Mouse (Mus musculus) neural tube, embryonic 15.5 days (tissue): Measurements from ENCODE around the gene Upk3a. TPM values are rescaled to one million over a fixed set of nuclear protein-coding genes. Genes with fewer than 3 reads are reported as not detected.

ENCODE experiments used
- ATAC-seq: fragments of 200-750 bp; cut with Nextera tagmentation; 2 replicates; pipeline ENCODE4 v1.8.0; 2017; ENCODE audit warnings: mild to moderate bottlenecking, moderate TSS enrichment, moderate library complexity; ENCODE audit not compliant: low FRiP score
- H3K27ac ChIP-seq: fragments of 300-500 bp; sonication (generic); replicated peaks from 2 replicates; pipeline ENCODE4 v1.5.1; 2015; ENCODE audit warnings: mild to moderate bottlenecking, inconsistent platforms
- H3K27me3 ChIP-seq: fragments of 300-500 bp; sonication (generic); replicated peaks from 2 replicates; pipeline ENCODE4 v1.6.1; 2015; ENCODE audit warnings: inconsistent platforms
- H3K36me3 ChIP-seq: fragments of 300-500 bp; sonication (generic); 2 replicates; pipeline ENCODE4 v1.6.1; 2015; ENCODE audit warnings: inconsistent platforms
- H3K4me1 ChIP-seq: fragments of 300-500 bp; sonication (generic); 2 replicates; pipeline ENCODE4 v1.6.1; 2015; ENCODE audit warnings: inconsistent platforms
- H3K4me2 ChIP-seq: fragments of 300-500 bp; sonication (generic); 2 replicates; pipeline ENCODE4 v1.6.1; 2015; ENCODE audit warnings: inconsistent platforms, mild to moderate bottlenecking, moderate library complexity
- H3K4me3 ChIP-seq: fragments of 300-500 bp; sonication (generic); replicated peaks from 2 replicates; pipeline ENCODE4 v1.5.1; 2015; ENCODE audit warnings: mild to moderate bottlenecking, inconsistent platforms
- H3K9ac ChIP-seq: fragments of 300-500 bp; sonication (generic); replicated peaks from 2 replicates; pipeline ENCODE4 v1.6.1; 2015; ENCODE audit warnings: mild to moderate bottlenecking, inconsistent platforms
- H3K9me3 ChIP-seq: fragments of 300-500 bp; sonication (generic); replicated peaks from 2 replicates; pipeline ENCODE4 v1.6.1; 2016; ENCODE audit warnings: inconsistent platforms
- WGBS: fragments of 180-500 bp; shearing (Covaris S2); methylation state at CpG from one replicate; pipeline ENCODE4 v1.1.7; 2015; ENCODE audit warnings: mixed read lengths; 5-methylcytosine and 5-hydroxymethylcytosine counted together
- polyA plus RNA-seq: library from polyadenylated mRNA; unstranded; fragments of >200 nt; fragmentation: Nextera tagmentation; extraction: Ambion mirVana; gene quantifications from 2 replicates; pipeline ENCODE4 v1.2.1, GENCODE M21; 2015

Gene Upk3a
- polyA plus RNA-seq, 1 experiment from 2014 or later: 0.74 TPM

DNA sequence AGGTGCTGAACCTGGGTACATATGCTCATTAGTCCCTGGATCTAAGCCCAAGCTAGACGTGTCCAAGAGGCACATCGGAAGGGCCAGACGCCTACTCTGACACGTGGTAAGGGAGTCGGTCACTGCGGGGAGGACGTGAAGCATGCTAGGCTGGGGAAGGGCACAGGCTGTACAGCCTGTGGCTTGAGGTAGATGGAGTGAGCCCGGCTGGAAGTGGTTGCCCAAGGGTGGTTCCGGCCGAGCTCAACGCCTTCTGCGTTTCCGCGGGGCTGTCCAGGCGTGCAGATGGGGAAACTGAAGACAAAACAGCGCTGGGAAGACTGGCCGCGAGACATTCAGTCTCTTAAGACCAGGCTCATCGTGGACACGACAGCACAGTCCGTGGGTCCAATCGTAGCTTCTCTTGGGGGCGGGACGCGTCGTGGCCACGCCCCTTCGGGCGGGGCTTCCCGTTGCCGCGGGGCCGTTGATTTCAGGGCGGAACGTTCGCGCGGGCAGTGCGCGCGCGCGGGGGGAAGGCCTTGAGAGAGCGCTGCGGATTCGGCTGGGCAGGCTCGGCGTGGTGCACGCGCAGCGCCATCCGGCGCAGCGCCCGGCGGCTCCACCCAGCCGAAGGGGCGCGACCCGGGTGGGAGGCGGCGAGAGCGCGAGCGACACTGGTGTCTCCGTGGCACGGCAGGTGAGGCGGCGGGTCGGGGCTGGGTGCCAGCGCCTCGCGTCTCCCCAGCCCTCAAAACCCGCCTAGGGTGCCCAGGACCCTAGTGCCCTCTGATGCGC is 19.8 kb downstream of the Upk3a start:
- no peaks in the 10 kb centered on the region for H3K9me3 ChIP-seq
- peak overlapping the region; percentile 79 for H3K4me3 ChIP-seq
- H3K4me1 ChIP-seq: peaks cover 42% of the 10 kb centered on the region
- peak overlapping the region; percentile 90 for H3K4me2 ChIP-seq
- no peaks in the 10 kb centered on the region; the same call in 1 of the 2 replicates for H3K27me3 ChIP-seq
- under 1% methylated on average over 56 of the region's 75 CpGs for WGBS
- peak overlapping the region; percentile 78 for H3K9ac ChIP-seq
- H3K36me3 ChIP-seq: no peaks in the 10 kb centered on the region
- peak overlapping the region; percentile 80 for H3K27ac ChIP-seq
- ATAC-seq: peak; percentile 95

DNA sequence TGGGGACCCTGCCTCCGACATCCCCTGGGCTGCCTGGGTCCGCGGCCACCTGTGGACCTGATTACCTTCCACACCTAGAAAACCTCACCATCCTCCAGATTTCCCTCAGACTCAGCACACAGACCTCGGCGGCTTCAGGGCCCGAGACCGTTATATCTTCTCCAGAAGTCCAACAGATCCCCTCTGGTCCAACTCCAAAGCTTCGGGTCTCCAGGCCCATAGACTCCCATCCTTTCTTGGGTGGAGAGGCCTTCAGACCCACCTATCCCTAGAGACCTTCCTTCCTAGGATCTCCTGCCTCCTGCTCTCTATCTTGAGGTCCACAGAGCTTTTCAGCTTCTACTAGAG is 20.4 kb downstream of the Upk3a start:
- Histone ChIP-seq H3K27me3 (no peaks in the 10 kb centered on the region; the same call in 1 of the 2 replicates), H3K36me3 (no peaks in the 10 kb centered on the region), H3K27ac (peak overlapping the region; percentile 61), H3K4me2 (peak overlapping the region; percentile 90), H3K4me3 (peak overlapping the region; percentile 79), H3K4me1 (peaks cover 47% of the 10 kb centered on the region), H3K9me3 (no peaks in the 10 kb centered on the region), H3K9ac (peak overlapping the region; percentile 78)
- ATAC-seq: no peak
- WGBS: 4% methylated on average over 8 of the region's 8 CpGs

DNA sequence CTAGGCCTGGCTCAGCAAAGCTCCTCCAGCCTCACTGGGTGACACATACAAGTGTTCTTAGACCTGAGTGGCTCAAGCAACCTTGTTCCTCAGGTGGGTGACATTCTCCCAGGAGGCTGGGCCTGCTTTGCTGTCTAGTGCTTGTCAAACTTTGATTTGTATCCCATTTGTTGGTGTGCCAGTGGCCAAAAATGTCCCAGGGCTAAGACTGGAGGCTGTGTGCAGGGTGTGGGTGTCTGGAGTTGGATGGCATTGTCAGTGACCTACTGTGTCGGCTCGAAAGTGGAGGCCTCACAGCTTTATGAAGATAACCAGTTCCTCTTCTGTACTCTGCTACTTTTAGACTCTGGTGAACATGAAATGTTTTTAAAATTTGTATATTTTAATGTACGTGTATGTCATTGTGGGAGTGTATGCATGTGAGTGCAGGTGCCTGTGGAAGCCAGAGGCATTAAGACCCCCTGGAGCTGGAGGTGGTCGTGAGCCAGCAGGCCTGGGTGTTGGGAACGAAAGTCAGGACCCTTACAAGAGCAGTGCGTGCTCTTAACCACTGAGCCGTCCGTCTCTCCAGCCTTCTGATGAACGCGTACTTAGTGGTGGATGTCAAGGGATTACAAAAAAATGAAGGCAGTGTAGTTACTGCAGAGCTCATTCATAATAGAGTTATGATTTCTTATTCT is 24.7 kb downstream of the Upk3a start:
- Histone ChIP-seq H3K27me3 (no peaks in the 10 kb centered on the region), H3K4me2 (peak overlapping the region; percentile 19; the same call in 1 of the 2 replicates), H3K9ac (no peak overlapping the region), H3K27ac (peak overlapping the region; percentile 79), H3K4me3 (no peak overlapping the region), H3K36me3 (peaks cover 13% of the 10 kb centered on the region), H3K9me3 (no peaks in the 10 kb centered on the region), H3K4me1 (peaks cover 57% of the 10 kb centered on the region)
- 78% methylated on average over 10 of the region's 10 CpGs for WGBS
- ATAC-seq: no peak

DNA sequence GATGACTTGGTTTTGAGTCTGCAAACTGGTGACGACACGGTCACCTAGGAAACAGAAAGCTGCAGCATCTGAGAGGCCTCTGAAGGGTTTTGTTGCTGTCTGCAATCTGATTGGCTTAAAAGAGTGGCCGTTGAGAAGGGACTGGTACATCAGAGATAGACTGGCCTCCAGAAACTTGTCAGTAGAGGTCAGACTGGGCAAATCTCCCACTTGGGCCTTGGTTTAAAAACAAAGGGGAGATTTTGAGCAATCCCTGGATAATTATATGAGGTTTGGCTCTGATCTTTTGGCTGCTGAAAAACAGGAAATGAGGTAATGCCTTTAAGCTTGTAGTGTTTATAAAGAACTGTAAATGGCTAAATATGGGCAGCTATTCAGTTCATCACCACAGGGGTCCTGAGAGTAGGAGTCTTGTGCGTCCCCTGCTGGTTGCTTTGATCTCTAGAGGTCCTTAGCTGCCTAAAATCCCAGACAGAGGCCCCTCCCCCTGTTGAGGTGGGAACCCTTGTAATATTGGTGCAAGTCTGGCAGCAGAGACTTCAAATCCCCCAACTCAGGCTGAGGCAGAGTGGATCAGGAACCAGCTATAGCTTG is 25.5 kb downstream of the Upk3a start:
- 6% methylated on average over 4 of the region's 4 CpGs for WGBS

DNA sequence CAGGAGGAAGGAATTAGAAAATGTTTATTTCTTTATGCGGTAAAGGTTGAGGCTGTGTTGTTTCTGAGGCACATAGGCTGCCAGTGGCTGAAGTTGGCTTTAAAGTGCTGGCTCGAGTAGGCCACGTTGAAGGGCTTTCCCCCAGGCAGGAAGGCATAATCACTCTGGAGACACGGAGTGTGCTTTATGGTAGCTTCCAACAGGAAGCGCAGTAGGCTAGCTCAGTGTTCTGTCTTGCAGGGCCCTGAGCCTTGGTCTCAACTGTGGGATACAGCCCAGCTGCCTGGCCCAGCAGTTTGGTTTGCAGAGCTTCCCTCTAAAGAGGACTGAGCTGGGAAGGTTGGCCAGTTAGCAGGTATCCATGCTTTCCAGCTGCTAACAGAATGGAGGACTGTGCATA is 26.2 kb downstream of the Upk3a start:
- peak overlapping the region; percentile 79 for H3K27ac ChIP-seq
- no peaks in the 10 kb centered on the region for H3K9me3 ChIP-seq
- H3K27me3 ChIP-seq: no peaks in the 10 kb centered on the region
- ATAC-seq: no peak
- peaks cover 47% of the 10 kb centered on the region for H3K4me1 ChIP-seq
- 43% methylated on average over 5 of the region's 5 CpGs for WGBS
- peaks cover 21% of the 10 kb centered on the region for H3K36me3 ChIP-seq
- no peak overlapping the region for H3K4me3 ChIP-seq
- peak overlapping the region; percentile 19 for H3K4me2 ChIP-seq
- H3K9ac ChIP-seq: no peak overlapping the region

More for the DNA sequence above, 25.5 kb downstream of the Upk3a start:
- H3K27me3 ChIP-seq: no peaks in the 10 kb centered on the region
- H3K4me2 ChIP-seq: peak overlapping the region; percentile 19
- H3K4me1 ChIP-seq: peaks cover 53% of the 10 kb centered on the region
- no peak overlapping the region for H3K9ac ChIP-seq
- no peaks in the 10 kb centered on the region for H3K9me3 ChIP-seq
- H3K36me3 ChIP-seq: peaks cover 17% of the 10 kb centered on the region
- ATAC-seq: peak; percentile 51; the same call in 1 of the 2 replicates
- peak overlapping the region; percentile 79 for H3K27ac ChIP-seq
- H3K4me3 ChIP-seq: no peak overlapping the region

DNA sequence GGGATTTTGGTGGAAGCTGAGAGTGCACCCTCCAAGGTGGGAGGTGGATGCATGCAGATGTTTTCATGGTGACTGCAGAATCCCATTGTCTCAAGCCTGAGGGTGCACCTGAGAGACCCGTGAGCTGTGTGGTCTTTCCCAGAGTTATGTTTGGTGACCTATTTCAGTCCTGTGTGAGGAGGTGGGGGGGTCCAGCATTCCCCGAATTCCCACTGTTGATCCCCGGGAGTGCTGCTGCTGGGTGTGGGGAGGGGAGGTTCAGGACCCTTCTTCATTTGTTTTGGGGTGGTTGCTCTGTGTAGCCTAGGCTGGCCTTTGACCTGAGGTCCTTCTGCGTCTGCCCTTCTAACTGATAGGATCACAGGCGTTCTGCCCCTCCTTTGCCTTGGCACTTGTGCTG is 26.8 kb downstream of the Upk3a start:
- Histone ChIP-seq H3K36me3 (peaks cover 27% of the 10 kb centered on the region), H3K4me3 (no peak overlapping the region), H3K27ac (peak overlapping the region; percentile 79), H3K9me3 (no peaks in the 10 kb centered on the region), H3K9ac (no peak overlapping the region), H3K4me2 (0 out of 2 replicates have a peak overlapping the region, but pooled peaks have one; percentile 2), H3K27me3 (no peaks in the 10 kb centered on the region), H3K4me1 (peaks cover 40% of the 10 kb centered on the region)
- WGBS: 89% methylated on average over 5 of the region's 5 CpGs
- ATAC-seq: no peak

DNA sequence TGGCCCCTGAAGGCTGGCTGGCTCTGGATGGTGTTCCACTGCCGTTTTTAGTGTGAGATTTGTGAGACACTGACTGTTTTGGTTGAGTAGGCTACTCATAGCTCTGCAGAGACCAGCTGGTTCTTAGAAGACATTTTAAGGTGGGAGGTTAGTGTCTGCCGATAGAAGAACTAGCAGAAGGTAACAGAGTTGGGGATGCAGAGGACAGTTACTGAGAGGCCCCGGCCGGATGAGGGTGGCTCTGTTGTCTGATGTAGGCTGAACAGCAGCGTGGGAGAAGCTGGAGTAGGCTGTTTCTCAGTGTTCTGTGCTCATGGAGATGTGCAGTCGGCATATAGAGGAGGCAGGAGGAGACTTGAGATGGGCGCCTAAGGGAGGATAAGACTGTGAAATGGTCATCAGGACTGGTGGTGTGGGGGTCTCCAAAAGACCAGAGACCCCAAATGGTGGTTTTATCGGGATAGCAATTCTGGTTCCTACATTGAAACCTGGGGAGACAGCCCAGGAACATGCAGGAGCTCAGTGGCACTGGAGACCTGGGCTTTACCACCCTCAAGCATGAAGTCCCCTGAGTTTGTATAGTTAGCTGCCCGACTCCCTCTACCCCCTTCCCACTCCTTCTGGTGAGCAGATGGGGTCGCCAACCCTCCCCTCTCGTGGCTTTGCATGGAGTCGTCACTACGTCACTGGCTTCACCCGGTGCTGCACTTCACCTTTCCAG is 29.4 kb downstream of the Upk3a start:
- Histone ChIP-seq H3K4me3 (no peak overlapping the region), H3K4me1 (peaks cover 30% of the 10 kb centered on the region), H3K4me2 (no peak overlapping the region), H3K27ac (no peak overlapping the region), H3K27me3 (no peaks in the 10 kb centered on the region), H3K9me3 (no peaks in the 10 kb centered on the region), H3K9ac (no peak overlapping the region), H3K36me3 (peaks cover 46% of the 10 kb centered on the region)
- 93% methylated on average over 14 of the region's 14 CpGs for WGBS
- ATAC-seq: no peak

- H3K36me3 ChIP-seq: peaks cover 60% of the 10 kb centered on the region
- no peak overlapping the region for H3K4me2 ChIP-seq
- ATAC-seq: no peak
- no peaks in the 10 kb centered on the region for H3K27me3 ChIP-seq
- no peaks in the 10 kb centered on the region for H3K9me3 ChIP-seq
- no peak overlapping the region for H3K4me3 ChIP-seq
- H3K9ac ChIP-seq: no peak overlapping the region
- H3K4me1 ChIP-seq: peaks cover 15% of the 10 kb centered on the region
- WGBS: 85% methylated on average over 4 of the region's 4 CpGs
- H3K27ac ChIP-seq: no peak overlapping the region
These were observed 30.9 kb downstream of the Upk3a start for GRCm38 (mm10) chr15:85047865-85048264.

- no peaks in the 10 kb centered on the region for H3K27me3 ChIP-seq
- 89% methylated on average over 1 of the region's 1 CpGs for WGBS
- ATAC-seq: no peak
- H3K9ac ChIP-seq: no peak overlapping the region
- H3K4me3 ChIP-seq: no peak overlapping the region
- peaks cover 73% of the 10 kb centered on the region for H3K36me3 ChIP-seq
- H3K27ac ChIP-seq: no peak overlapping the region
- H3K4me2 ChIP-seq: no peak overlapping the region
- no peaks in the 10 kb centered on the region for H3K9me3 ChIP-seq
- H3K4me1 ChIP-seq: no peaks in the 10 kb centered on the region
These were observed 32.8 kb downstream of the Upk3a start for GRCm38 (mm10) chr15:85049758-85050157.

GRCm38 (mm10) chr15:85054098-85054497 is 37.2 kb downstream of the Upk3a start:
- Histone ChIP-seq H3K4me2 (no peak overlapping the region), H3K36me3 (peaks cover 69% of the 10 kb centered on the region), H3K4me3 (no peak overlapping the region), H3K27ac (no peak overlapping the region), H3K9me3 (no peaks in the 10 kb centered on the region), H3K9ac (no peak overlapping the region), H3K4me1 (no peaks in the 10 kb centered on the region), H3K27me3 (no peaks in the 10 kb centered on the region)
- ATAC-seq: no peak
- WGBS: 90% methylated on average over 3 of the region's 3 CpGs

DNA sequence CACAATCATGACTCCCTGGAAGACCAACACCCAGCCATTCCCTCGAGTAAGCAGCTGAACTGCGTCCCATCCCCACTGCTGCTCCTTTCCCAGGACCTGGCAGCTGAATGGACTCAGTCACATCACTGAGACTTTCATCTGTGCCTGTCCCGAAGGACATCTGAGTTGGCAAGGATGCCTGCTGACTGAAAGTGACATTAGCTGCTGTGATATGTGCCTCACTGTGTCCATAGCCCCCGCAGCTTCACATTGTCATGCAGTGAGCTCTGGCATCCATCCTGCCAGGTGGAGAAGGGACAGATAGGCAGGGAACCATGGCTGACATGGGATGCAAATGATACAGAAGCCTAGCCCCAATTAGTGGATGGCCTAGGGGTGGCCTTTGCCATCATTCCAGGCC is 38.2 kb downstream of the Upk3a start:
- no peak overlapping the region for H3K4me3 ChIP-seq
- no peaks in the 10 kb centered on the region for H3K4me1 ChIP-seq
- H3K27me3 ChIP-seq: no peaks in the 10 kb centered on the region
- H3K36me3 ChIP-seq: peaks cover 68% of the 10 kb centered on the region
- no peak overlapping the region for H3K9ac ChIP-seq
- no peaks in the 10 kb centered on the region for H3K9me3 ChIP-seq
- 79% methylated on average over 4 of the region's 4 CpGs for WGBS
- no peak overlapping the region for H3K4me2 ChIP-seq
- H3K27ac ChIP-seq: no peak overlapping the region
- ATAC-seq: no peak
